Mouse (Mus musculus): ENCODE results near the gene Mbd5. TPM values are rescaled to one million over a fixed set of nuclear protein-coding genes. Genes with fewer than 3 reads are reported as not detected.

The Mbd5 gene
- polyA plus RNA-seq, 1 experiment from 2014 or later, result 19.3 TPM

DNA sequence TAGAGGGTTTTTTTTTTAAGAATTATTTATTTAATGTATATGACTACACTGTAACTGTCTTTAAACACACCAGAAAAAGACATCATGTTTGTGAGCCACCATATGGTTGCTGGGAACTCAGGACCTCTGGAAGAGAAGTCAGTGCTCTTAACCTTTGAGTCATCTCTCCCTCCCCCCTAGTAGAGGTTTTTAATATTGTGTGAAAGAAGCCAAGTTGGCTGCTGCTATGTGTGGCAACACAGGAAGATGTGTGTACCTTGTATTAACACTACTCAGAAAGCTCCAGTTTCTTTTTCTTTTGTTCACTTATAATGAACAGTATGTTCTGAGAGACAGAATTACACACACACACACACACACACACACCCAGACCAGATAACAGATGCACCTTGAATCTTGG, 334.3 kb downstream of the Mbd5 start:
- no peak overlapping the region for H3K4me3 ChIP-seq (replicated peaks)
- no peak for ATAC-seq
- H3K4me1 ChIP-seq (replicated peaks), result no peaks in the 10 kb centered on the region
- H3K27ac ChIP-seq, result no peak overlapping the region
- H3K36me3 ChIP-seq, result no peaks in the 10 kb centered on the region
- H3K4me2 ChIP-seq (replicated peaks), result no peak overlapping the region
- H3K27me3 ChIP-seq (replicated peaks), result no peaks in the 10 kb centered on the region
- no peaks in the 10 kb centered on the region for H3K9me3 ChIP-seq
- no peak overlapping the region for H3K9ac ChIP-seq

DNA sequence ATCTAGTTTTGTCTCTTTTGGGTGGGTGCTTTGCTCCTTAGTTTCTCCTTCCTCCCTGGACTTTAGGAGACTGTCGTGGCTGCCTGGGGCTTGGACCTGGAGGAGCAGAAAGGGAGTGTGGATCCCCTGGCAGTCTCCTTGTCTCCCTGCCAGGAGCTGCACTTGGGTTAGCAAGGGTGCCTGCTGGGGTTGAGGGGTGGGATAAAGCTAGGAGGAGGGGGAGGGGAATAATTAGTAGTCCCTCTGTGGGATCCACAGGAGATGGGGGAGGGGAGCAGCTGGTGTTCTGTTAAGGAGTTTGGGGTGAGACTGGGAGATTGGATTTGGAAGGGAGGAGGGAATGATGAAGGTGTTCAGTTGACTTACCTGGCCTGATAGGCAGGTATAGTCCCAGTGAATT, 337.7 kb downstream of the Mbd5 start:
- 27% methylated on average over 1 of the region's 1 CpGs for WGBS
- ATAC-seq, result no peak
- Histone ChIP-seq H3K4me2 (replicated peaks) (no peak overlapping the region), H3K4me1 (replicated peaks) (no peaks in the 10 kb centered on the region), H3K36me3 (no peaks in the 10 kb centered on the region), H3K27me3 (replicated peaks) (no peaks in the 10 kb centered on the region), H3K27ac (no peak overlapping the region), H3K9me3 (no peaks in the 10 kb centered on the region), H3K9ac (no peak overlapping the region), H3K4me3 (replicated peaks) (no peak overlapping the region)

DNA sequence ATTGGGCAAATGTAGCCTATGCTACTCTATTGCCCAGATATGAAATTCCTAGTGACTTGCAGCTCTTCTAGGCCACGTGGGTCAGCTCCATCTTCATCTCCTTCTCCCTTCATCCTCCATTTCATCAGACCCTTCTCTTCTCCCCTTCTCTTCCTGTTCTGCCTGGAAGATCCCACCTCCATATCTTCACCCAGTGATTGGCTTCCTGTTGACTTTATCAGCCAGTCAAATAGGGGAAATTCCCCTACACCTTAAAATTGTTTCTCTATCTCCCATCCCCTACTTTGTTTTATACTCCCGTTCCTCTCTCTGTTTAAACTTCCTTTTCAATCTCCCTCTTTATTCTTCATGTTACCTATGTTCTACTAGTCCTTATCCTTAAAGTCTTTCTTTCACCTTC, 342.4 kb downstream of the Mbd5 start:
- Histone ChIP-seq H3K9ac (no peak overlapping the region), H3K4me1 (replicated peaks) (no peaks in the 10 kb centered on the region), H3K4me3 (replicated peaks) (no peak overlapping the region), H3K9me3 (no peaks in the 10 kb centered on the region), H3K27ac (no peak overlapping the region), H3K4me2 (replicated peaks) (no peak overlapping the region), H3K36me3 (no peaks in the 10 kb centered on the region), H3K27me3 (replicated peaks) (no peaks in the 10 kb centered on the region)
- 82% methylated on average over 2 of the region's 2 CpGs for WGBS
- no peak for ATAC-seq

DNA sequence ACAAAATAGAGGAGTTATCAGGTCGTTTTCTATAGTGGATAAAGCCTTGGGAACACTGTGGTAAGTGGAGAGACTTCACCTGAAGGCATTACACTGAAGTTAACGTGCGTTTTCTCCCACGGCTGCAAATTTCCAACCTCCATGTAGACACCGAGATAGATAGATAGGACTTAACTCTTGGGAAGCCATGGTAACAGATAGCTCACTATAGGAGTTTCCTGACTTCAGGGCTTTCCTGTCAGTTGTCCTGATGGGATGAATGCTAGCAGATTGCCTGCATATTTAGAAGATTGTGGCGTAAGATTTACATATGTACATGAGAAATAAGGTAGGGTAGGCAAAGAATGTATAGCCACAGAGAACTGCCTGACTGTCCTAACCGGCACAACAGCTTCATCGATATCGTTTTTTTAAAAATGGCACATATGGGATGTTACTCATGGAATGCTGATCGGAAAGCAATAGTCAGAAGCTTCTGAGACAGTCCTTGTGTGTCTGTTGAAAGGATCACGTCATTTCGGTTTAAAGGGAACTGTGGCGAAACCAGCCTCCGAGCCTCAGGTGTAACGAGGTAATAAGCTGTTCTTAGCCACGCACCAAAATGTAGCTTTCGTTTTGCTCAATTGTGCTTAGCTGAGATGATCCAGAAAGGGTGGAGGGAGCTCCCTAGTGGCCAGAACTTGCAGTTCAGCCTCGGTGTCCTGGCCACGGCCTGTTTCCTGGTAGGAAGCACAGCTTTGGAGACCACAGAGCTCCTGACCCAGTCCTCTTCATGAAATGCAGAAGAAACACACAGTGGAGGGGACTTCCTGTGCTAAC, 363.5 kb downstream of the Mbd5 start:
- H3K27ac ChIP-seq, result no peak overlapping the region
- H3K9me3 ChIP-seq, result no peaks in the 10 kb centered on the region
- 39% methylated on average over 19 of the region's 19 CpGs for WGBS
- H3K27me3 ChIP-seq (replicated peaks), result no peaks in the 10 kb centered on the region
- peak overlapping the region; percentile 27 for H3K4me3 ChIP-seq (replicated peaks)
- no peak overlapping the region for H3K9ac ChIP-seq
- no peaks in the 10 kb centered on the region for H3K36me3 ChIP-seq
- no peaks in the 10 kb centered on the region for H3K4me1 ChIP-seq (replicated peaks)
- H3K4me2 ChIP-seq (replicated peaks), result peak overlapping the region; percentile 48
- peak; percentile 96 for ATAC-seq

DNA sequence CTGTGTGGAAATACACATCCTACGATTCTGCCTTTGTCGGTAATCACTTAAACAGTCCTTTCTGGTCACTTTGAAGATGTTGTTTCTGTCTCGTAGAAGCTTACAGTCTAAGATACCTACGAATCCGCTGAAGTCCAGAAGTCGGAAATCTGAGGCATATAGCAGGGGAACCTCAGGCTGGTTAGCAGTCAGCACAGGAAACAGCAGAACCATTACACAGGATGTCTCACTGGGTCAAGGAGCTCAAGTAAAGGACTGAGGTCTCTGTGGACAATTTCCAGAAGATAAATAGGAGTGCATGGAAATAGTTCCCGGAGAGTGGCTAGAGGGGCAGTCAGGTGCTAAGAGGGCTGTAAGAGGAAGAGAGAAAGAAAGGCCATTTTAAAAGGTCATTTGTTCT, 384.3 kb downstream of the Mbd5 start:
- no peaks in the 10 kb centered on the region for H3K36me3 ChIP-seq
- no peak overlapping the region for H3K9ac ChIP-seq
- ATAC-seq, result no peak
- WGBS, result 92% methylated on average over 7 of the region's 7 CpGs
- H3K27ac ChIP-seq, result no peak overlapping the region
- no peak overlapping the region for H3K4me3 ChIP-seq (replicated peaks)
- no peak overlapping the region for H3K4me2 ChIP-seq (replicated peaks)
- H3K27me3 ChIP-seq (replicated peaks), result no peaks in the 10 kb centered on the region
- no peaks in the 10 kb centered on the region for H3K4me1 ChIP-seq (replicated peaks)
- H3K9me3 ChIP-seq, result no peaks in the 10 kb centered on the region

DNA sequence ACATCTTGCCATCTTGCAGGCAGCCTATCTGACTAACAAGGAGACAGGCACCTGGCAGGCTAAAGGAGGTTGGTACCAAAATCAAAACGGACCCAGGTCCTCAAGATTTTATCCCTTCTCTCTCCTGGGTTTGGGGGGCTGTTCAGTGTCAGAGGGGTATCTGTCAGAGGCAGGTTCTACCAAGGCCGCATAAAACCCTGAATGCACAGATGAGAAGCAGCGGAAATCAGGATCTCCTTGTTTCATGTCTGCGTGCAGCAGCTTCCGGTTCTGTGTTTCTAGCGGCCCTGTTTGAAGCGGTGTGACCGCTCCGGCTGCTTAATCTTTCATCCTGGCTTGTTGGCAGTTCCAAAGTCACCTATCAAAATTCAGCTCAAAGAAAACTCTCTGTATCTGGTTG, 386.0 kb downstream of the Mbd5 start:
- Histone ChIP-seq H3K9ac (no peak overlapping the region), H3K4me2 (replicated peaks) (no peak overlapping the region), H3K9me3 (no peaks in the 10 kb centered on the region), H3K27me3 (replicated peaks) (no peaks in the 10 kb centered on the region), H3K36me3 (no peaks in the 10 kb centered on the region), H3K4me3 (replicated peaks) (no peak overlapping the region), H3K27ac (no peak overlapping the region), H3K4me1 (replicated peaks) (no peaks in the 10 kb centered on the region)
- no peak for ATAC-seq
- 86% methylated on average over 9 of the region's 9 CpGs for WGBS

DNA sequence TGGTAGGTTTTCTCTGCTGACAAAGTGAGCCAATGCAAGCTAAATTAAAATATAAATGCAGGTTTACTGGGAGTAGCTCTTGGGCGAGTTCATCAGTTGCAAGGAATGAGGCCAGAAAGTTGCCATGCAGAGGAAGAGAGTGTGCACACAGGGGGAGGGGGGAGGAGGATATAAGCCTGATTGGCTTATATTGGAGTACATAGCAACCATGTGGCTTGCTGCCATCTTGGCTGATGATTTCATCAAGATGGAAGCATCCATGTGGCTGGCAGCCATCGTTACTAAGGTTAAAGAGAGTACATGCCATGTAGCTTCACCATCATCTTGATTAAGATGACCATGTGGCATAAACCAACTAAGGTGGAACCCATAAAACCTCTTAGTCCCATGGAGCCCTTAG, 395.0 kb downstream of the Mbd5 start:
- Histone ChIP-seq H3K9me3 (no peaks in the 10 kb centered on the region), H3K4me1 (replicated peaks) (0 out of 2 replicates have a peak, but pooled peaks cover 3% of the 10 kb centered on the region), H3K4me2 (replicated peaks) (no peak overlapping the region), H3K36me3 (no peaks in the 10 kb centered on the region), H3K27me3 (replicated peaks) (no peaks in the 10 kb centered on the region), H3K27ac (no peak overlapping the region), H3K4me3 (replicated peaks) (no peak overlapping the region), H3K9ac (no peak overlapping the region)
- 82% methylated on average over 2 of the region's 2 CpGs for WGBS
- ATAC-seq, result no peak

DNA sequence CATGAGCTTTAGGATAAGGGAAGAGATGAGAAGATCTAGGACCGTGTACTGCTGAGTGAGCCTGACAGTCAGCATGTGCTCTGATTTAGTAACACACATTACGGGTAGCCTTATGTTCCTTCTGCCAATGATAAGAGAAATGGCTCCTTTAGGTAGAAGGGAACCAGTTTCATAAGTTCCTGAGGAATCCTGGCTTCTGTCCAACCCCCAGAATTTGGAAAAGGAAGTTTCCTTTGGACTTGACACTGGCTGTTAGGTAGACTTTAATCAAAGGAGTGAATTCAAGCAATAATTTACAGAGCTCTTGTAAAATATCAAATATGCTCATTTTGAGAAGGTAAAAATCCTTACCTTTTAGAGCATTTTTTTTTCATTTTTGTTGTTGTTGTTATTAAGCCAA, 396.5 kb downstream of the Mbd5 start:
- H3K27ac ChIP-seq, result no peak overlapping the region
- no peak overlapping the region for H3K4me2 ChIP-seq (replicated peaks)
- no peak overlapping the region for H3K9ac ChIP-seq
- H3K9me3 ChIP-seq, result no peaks in the 10 kb centered on the region
- 54% methylated on average over 2 of the region's 2 CpGs for WGBS
- H3K4me3 ChIP-seq (replicated peaks), result no peak overlapping the region
- no peaks in the 10 kb centered on the region for H3K36me3 ChIP-seq
- 0 out of 2 replicates have a peak, but pooled peaks cover 6% of the 10 kb centered on the region for H3K4me1 ChIP-seq (replicated peaks)
- no peak for ATAC-seq
- no peaks in the 10 kb centered on the region for H3K27me3 ChIP-seq (replicated peaks)

DNA sequence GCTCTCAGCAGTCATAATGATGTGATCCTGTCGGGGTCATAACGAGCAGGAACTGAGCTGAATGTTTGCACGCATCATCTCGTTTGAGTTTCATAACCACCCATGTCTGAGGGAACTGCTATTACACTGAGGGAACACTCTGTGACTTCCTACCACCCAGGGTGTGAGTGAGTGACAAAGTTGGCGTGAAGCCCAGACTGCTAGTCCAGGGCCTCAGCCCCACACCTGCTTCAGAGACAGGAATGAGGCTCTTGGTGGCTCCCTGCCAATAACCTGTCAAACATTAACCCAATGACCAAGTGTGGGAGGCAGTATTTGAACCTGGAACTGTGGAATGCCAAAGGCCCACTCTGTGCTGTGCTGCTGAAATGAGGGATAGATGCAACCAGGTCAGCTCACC, 400.5 kb downstream of the Mbd5 start:
- Histone ChIP-seq H3K9ac (no peak overlapping the region), H3K27ac (0 out of 2 replicates have a peak overlapping the region, but pooled peaks have one; percentile 34), H3K4me1 (replicated peaks) (0 out of 2 replicates have a peak, but pooled peaks cover 6% of the 10 kb centered on the region), H3K27me3 (replicated peaks) (no peaks in the 10 kb centered on the region), H3K9me3 (no peaks in the 10 kb centered on the region), H3K36me3 (no peaks in the 10 kb centered on the region), H3K4me2 (replicated peaks) (no peak overlapping the region), H3K4me3 (replicated peaks) (no peak overlapping the region)
- WGBS, result 37% methylated on average over 5 of the region's 5 CpGs
- ATAC-seq, result peak; percentile 99

DNA sequence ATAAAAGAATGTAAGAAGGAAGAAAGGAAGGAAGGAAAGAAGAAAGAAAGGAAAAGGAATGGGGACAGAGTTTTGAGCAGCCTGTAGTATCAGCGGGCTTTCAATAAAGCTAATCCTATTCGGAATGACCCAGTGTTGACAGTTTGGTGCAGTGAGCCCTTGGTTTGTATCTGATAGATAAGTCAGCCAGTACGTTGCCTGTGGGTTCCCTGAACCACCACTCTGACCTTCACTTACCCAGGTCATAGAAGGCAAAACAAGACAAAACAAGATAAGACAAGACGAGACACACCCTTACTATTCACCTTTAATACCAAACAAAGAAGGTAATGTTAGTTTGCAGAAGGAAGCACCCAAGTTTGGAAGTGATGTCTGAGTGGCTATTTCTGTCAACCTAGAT, 401.5 kb downstream of the Mbd5 start:
- no peaks in the 10 kb centered on the region for H3K36me3 ChIP-seq
- no peak overlapping the region for H3K27ac ChIP-seq
- H3K9me3 ChIP-seq, result no peaks in the 10 kb centered on the region
- H3K9ac ChIP-seq, result no peak overlapping the region
- H3K4me1 ChIP-seq (replicated peaks), result 0 out of 2 replicates have a peak, but pooled peaks cover 6% of the 10 kb centered on the region
- no peak overlapping the region for H3K4me3 ChIP-seq (replicated peaks)
- WGBS, result 78% methylated on average over 4 of the region's 4 CpGs
- H3K27me3 ChIP-seq (replicated peaks), result no peaks in the 10 kb centered on the region
- no peak for ATAC-seq
- H3K4me2 ChIP-seq (replicated peaks), result no peak overlapping the region

DNA sequence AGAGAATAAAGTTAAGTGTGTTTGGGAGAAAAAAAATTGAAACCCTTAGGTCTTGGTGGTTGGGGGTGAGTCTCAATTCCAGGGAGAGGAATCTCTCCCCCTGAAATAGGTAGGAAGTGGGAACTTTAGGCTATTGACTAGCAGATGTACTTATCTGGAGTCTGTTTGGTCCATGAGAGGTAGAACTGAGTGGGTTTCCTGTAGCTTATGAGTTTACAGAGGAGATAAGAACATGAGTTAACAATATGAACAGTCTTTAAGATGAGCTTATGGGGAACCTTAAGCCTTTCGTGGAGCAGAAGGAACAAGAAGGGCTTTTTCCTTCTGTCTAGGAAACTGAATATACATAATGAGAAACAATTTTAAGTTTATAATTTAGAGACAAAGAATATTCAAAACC, 404.8 kb downstream of the Mbd5 start:
- Histone ChIP-seq H3K27ac (no peak overlapping the region), H3K4me3 (replicated peaks) (no peak overlapping the region), H3K4me1 (replicated peaks) (0 out of 2 replicates have a peak, but pooled peaks cover 5% of the 10 kb centered on the region), H3K9me3 (no peaks in the 10 kb centered on the region), H3K36me3 (no peaks in the 10 kb centered on the region), H3K4me2 (replicated peaks) (no peak overlapping the region), H3K27me3 (replicated peaks) (no peaks in the 10 kb centered on the region), H3K9ac (no peak overlapping the region)
- WGBS, result 81% methylated on average over 1 of the region's 1 CpGs
- ATAC-seq, result no peak

DNA sequence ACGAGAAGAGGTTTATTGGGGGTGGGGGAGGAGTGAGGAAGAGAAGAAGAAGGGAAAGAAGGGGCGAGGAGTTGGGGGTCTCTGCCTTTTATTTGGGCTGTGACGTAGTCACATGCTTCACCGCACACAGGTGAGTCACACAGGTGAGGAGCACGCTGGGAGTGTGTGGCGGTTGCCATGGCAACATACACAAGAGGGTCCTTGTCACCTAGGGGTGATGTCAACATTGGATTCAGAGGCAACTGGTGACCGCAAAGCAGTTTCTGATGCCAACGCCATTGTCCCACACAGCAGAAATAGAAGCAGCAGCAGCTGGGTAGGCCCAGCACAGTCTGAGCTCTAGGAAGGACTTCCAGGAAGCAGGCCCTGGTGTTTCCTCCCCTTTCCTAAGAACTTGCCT, 406.6 kb downstream of the Mbd5 start:
- Histone ChIP-seq H3K4me3 (replicated peaks) (no peak overlapping the region), H3K27ac (no peak overlapping the region)
- 88% methylated on average over 8 of the region's 8 CpGs for WGBS

DNA sequence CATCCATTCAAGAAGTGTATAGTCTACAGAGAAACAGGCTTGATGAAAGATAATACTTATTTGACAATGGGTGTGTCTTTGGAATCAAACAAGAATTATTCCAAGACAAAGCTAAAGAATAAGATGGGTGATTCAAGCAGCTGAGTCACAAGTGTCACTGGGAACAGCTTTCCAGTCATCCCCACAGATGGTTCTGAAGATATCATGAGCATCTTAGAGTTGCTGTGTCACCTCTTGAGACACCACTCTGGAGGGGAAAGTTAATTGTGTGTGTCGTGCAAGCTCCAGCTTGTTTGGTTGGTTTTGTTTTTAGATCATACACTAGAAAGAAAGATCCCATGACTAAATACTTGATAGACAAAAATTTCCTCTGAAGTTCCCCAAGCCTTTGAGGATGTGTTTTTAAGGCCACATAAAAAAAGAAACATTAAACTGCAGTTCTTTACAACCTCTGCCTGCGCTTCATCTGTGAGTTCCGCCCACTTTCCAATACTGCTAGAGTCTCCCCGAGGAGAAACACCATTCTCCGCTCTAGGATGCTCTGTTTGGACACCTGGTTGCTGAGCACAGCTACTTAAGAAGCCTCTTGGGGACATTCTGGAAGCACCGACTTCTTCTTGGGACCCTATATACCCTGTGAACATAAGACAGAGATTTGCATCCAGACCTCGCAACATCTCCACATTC, 409.0 kb downstream of the Mbd5 start:
- no peaks in the 10 kb centered on the region for H3K36me3 ChIP-seq
- ATAC-seq, result 0 out of 2 replicates have a peak, but pooled peaks have one; percentile 6
- H3K4me1 ChIP-seq (replicated peaks), result no peaks in the 10 kb centered on the region
- H3K27ac ChIP-seq, result no peak overlapping the region
- H3K4me2 ChIP-seq (replicated peaks), result no peak overlapping the region
- H3K9me3 ChIP-seq, result no peaks in the 10 kb centered on the region
- H3K4me3 ChIP-seq (replicated peaks), result no peak overlapping the region
- 81% methylated on average over 7 of the region's 7 CpGs for WGBS
- H3K9ac ChIP-seq, result no peak overlapping the region
- no peaks in the 10 kb centered on the region for H3K27me3 ChIP-seq (replicated peaks)

More for the DNA sequence above, 406.6 kb downstream of the Mbd5 start:
- Histone ChIP-seq H3K4me1 (replicated peaks) (no peaks in the 10 kb centered on the region), H3K9me3 (no peaks in the 10 kb centered on the region), H3K27me3 (replicated peaks) (no peaks in the 10 kb centered on the region), H3K4me2 (replicated peaks) (no peak overlapping the region), H3K9ac (no peak overlapping the region), H3K36me3 (no peaks in the 10 kb centered on the region)
- no peak for ATAC-seq
